Mouse (Mus musculus) thymus, postnatal 36 days (tissue): ENCODE results near the gene C530025M09Rik.

Source experiments
- DNase-seq, 2 experiments: peaks; one replicate each; pipeline ENCODE4 v3.0.0; 2022; ENCODE audit warnings: mixed read lengths in 2 of 2

The C530025M09Rik gene

GRCm38 (mm10) chr2:149798613-149799012 lies 32.4 kb downstream of the C530025M09Rik start:
- DNase-seq = no peak
